Mouse (Mus musculus) ES-Bruce4 (cell line): ENCODE results near the gene Hist2h4.
"Not testable (repeated sequence)": the region's sequence is repeated elsewhere in the genome, so short reads cannot be mapped to it uniquely, and the experiment has no call there.

Source experiments
- CTCF ChIP-seq: IDR thresholded peaks from one replicate; pipeline ENCODE4 v1.8.1; 2011; ENCODE audit warnings: low read depth, low read length
- EP300 ChIP-seq: IDR thresholded peaks from 2 replicates; pipeline ENCODE4 v1.6.1; 2011; ENCODE audit warnings: low read depth, low read length; ENCODE audit not compliant: insufficient read depth
- POLR2A ChIP-seq: IDR thresholded peaks from one replicate; pipeline ENCODE4 v1.8.1; 2011; ENCODE audit warnings: low read length; ENCODE audit not compliant: insufficient read depth

GRCm38 (mm10) chr3:96246018-96246417, 17.1 kb downstream of the Hist2h4 start:
- TF ChIP-seq CTCF, EP300, POLR2A: not testable (repeated sequence)
